In the genomic region with DNA sequence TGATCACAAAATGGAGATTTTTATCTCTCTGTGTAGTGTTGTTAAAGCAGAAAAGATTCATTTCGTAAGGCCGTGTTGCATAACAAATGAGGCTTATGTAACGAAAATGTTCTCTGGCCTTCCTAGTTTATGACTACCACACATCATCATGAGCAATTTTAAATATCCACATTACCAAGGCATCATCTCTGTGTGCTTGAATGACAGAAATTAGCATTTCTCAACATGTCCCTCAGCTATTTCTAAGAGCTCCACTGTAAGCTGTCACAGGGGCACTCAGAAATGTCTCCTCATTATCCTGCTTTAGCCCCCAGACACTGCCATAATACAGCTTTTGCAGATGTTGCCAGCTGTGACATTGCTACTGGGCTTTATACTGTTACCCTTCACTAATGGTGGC, we compare ENCODE assay signal across 19 mouse cellular contexts.
"Had no signal": no experiment of that assay in that cellular context is flagged by ENCODE, and none has a peak within 500 bp of the region (broad histone marks: within the 10 kb centered on the region; RNA-seq: fewer than 3 reads in every experiment).

No protein-coding gene starts in this region.

- H3K9me3 ChIP-seq: liver, embryonic 13.5 days; liver, embryonic 15.5 days; megakaryocyte, embryonic 14.5 days; midbrain, embryonic 13.5 days; midbrain, embryonic 15.5 days; neural tube, embryonic 12.5 days had no signal

- H3K4me1 ChIP-seq: liver, embryonic 13.5 days; liver, embryonic 15.5 days; megakaryocyte, embryonic 14.5 days; midbrain, embryonic 13.5 days; midbrain, embryonic 15.5 days; neural tube, embryonic 12.5 days had no signal

- H3K27me3 ChIP-seq: liver, embryonic 13.5 days; liver, embryonic 15.5 days; megakaryocyte, embryonic 14.5 days; midbrain, embryonic 13.5 days; midbrain, embryonic 15.5 days; neural tube, embryonic 12.5 days had no signal

- H3K9ac ChIP-seq: liver, embryonic 13.5 days; liver, embryonic 15.5 days; liver, postnatal 0 days; midbrain, embryonic 13.5 days; midbrain, embryonic 15.5 days; neural tube, embryonic 12.5 days had no signal

- H3K27ac ChIP-seq: liver, embryonic 13.5 days; liver, embryonic 15.5 days; macrophage; midbrain, embryonic 13.5 days; midbrain, embryonic 15.5 days; neural tube, embryonic 12.5 days had no signal

- DNase-seq: liver, embryonic 13.5 days; liver, postnatal 0 days; lung, postnatal 10 days; retina, postnatal 1 day; right cerebral cortex, adult 18-20 months; right cerebral cortex, postnatal 25 days; right cerebral cortex, postnatal 4 days; spleen, adult 18-20 months; thymus, adult 18-20 months; thymus, postnatal 14 days; thymus, postnatal 36 days had no signal

- H3K4me2 ChIP-seq: liver, embryonic 11.5 days; liver, embryonic 13.5 days; liver, embryonic 15.5 days; midbrain, embryonic 11.5 days; midbrain, embryonic 13.5 days; midbrain, embryonic 15.5 days; neural tube, embryonic 12.5 days had no signal

- ATAC-seq: liver, postnatal 0 days; midbrain, embryonic 13.5 days; midbrain, embryonic 15.5 days had no signal

- H3K4me3 ChIP-seq: liver, embryonic 13.5 days; liver, embryonic 15.5 days; megakaryocyte, embryonic 14.5 days; midbrain, embryonic 13.5 days; midbrain, embryonic 15.5 days; neural tube, embryonic 12.5 days had no signal

- H3K36me3 ChIP-seq: liver, embryonic 13.5 days; liver, embryonic 15.5 days; midbrain, embryonic 13.5 days; midbrain, embryonic 15.5 days; neural tube, embryonic 12.5 days had no signal
